Mouse (Mus musculus) liver, postnatal 0 days (tissue): ENCODE results near the gene Slc29a2. TPM values are rescaled to one million over a fixed set of nuclear protein-coding genes. Genes with fewer than 3 reads are reported as not detected.

Experiments used
- ATAC-seq: fragments of 200-750 bp; cut with Nextera tagmentation; 2 replicates; pipeline ENCODE4 v1.8.0; 2017; ENCODE audit warnings: mild to moderate bottlenecking, moderate library complexity
- DNase-seq: peaks from one replicate; pipeline ENCODE4 v3.0.0-alpha.2; 2016
- H3K27ac ChIP-seq: fragments of 300-500 bp; sonication (generic); 2 replicates; pipeline ENCODE4 v1.5.1; 2014; ENCODE audit warnings: antibody characterized with exemption, moderate library complexity, mild to moderate bottlenecking, low read depth
- H3K27me3 ChIP-seq: fragments of 300-500 bp; sonication (generic); 2 replicates; pipeline ENCODE4 v1.6.1; 2014; ENCODE audit warnings: low read length, control low read depth, mixed read lengths; ENCODE audit not compliant: insufficient read depth
- H3K36me3 ChIP-seq: fragments of 300-500 bp; sonication (generic); replicated peaks from 2 replicates; pipeline ENCODE4 v1.6.1; 2014; ENCODE audit warnings: mild to moderate bottlenecking, control low read depth, low read length, moderate library complexity, mixed read lengths; ENCODE audit not compliant: insufficient read depth
- H3K4me1 ChIP-seq: fragments of 300-500 bp; sonication (generic); 2 replicates; pipeline ENCODE4 v1.6.1; 2014; ENCODE audit warnings: antibody characterized with exemption, mild to moderate bottlenecking, control low read depth; ENCODE audit not compliant: insufficient read depth
- H3K4me2 ChIP-seq: fragments of 300-500 bp; sonication (generic); 2 replicates; pipeline ENCODE4 v1.6.1; 2014; ENCODE audit warnings: low read depth, mild to moderate bottlenecking, low read length, moderate library complexity, mixed read lengths
- H3K4me3 ChIP-seq: fragments of 300-500 bp; sonication (generic); 2 replicates; pipeline ENCODE4 v1.5.1; 2014; ENCODE audit warnings: low read depth, low read length
- H3K9ac ChIP-seq: fragments of 300-500 bp; sonication (generic); replicated peaks from 2 replicates; pipeline ENCODE4 v1.6.1; 2014; ENCODE audit warnings: mild to moderate bottlenecking, moderate library complexity
- H3K9me3 ChIP-seq: fragments of 300-500 bp; sonication (generic); 2 replicates; pipeline ENCODE4 v1.6.1; 2016; ENCODE audit warnings: mild to moderate bottlenecking, control low read depth, low read length, mixed read lengths
- CTCF ChIP-seq: sonication (generic); IDR thresholded peaks from 2 replicates; pipeline ENCODE4 v1.5.1; 2016; ENCODE audit warnings: antibody characterized with exemption, low read depth
- EP300 ChIP-seq: IDR thresholded peaks from 2 replicates; pipeline ENCODE4 v1.6.1; 2016; ENCODE audit warnings: antibody characterized with exemption, low read depth, mild to moderate bottlenecking
- WGBS: fragments of 180-500 bp; shearing (Covaris S2); extraction: QIAGEN DNeasy Blood & Tissue Kit; methylation state at CpG from one replicate; pipeline ENCODE4 v1.1.7; 2014; ENCODE audit not compliant: insufficient replicate concordance; 5-methylcytosine and 5-hydroxymethylcytosine counted together
- polyA plus RNA-seq: library from polyadenylated mRNA; unstranded; fragments of >200 nt; fragmentation: Nextera tagmentation; extraction: Ambion mirVana; gene quantifications from 2 replicates; pipeline ENCODE4 v1.2.1, GENCODE M21; 2015

Slc29a2 gene
- polyA plus RNA-seq, 1 experiment from 2014 or later, result 0.87 TPM

GRCm38 (mm10) chr19:5071545-5072369 lies 48.1 kb downstream of the Slc29a2 start:
- H3K9ac ChIP-seq, result peak overlapping the region; percentile 18; the same call in 1 of the 2 replicates
- peak overlapping the region; percentile 83 for H3K4me2 ChIP-seq
- no peaks in the 10 kb centered on the region for H3K36me3 ChIP-seq
- WGBS, result 3% methylated on average over 40 of the region's 40 CpGs
- no peak for TF ChIP-seq CTCF
- no peak for TF ChIP-seq EP300
- H3K27ac ChIP-seq, result no peak overlapping the region
- DNase-seq (peak; percentile 80), ATAC-seq (peak; percentile 76)
- H3K4me1 ChIP-seq, result peaks cover 28% of the 10 kb centered on the region
- H3K9me3 ChIP-seq, result no peaks in the 10 kb centered on the region
- H3K4me3 ChIP-seq, result peak overlapping the region; percentile 50
- peaks cover 54% of the 10 kb centered on the region for H3K27me3 ChIP-seq

GRCm38 (mm10) chr19:5072389-5073019 lies 48.8 kb downstream of the Slc29a2 start:
- no peak overlapping the region for H3K27ac ChIP-seq
- H3K9me3 ChIP-seq, result no peaks in the 10 kb centered on the region
- H3K9ac ChIP-seq, result no peak overlapping the region
- peaks cover 50% of the 10 kb centered on the region for H3K27me3 ChIP-seq
- peak overlapping the region; percentile 83 for H3K4me2 ChIP-seq
- DNase-seq (no peak), ATAC-seq (peak; percentile 26; the same call in 1 of the 2 replicates)
- TF ChIP-seq EP300 (no peak), CTCF (no peak)
- peaks cover 28% of the 10 kb centered on the region for H3K4me1 ChIP-seq
- peak overlapping the region; percentile 50 for H3K4me3 ChIP-seq
- no peaks in the 10 kb centered on the region for H3K36me3 ChIP-seq
- 5% methylated on average over 20 of the region's 20 CpGs for WGBS

GRCm38 (mm10) chr19:5073028-5073427 lies 49.4 kb downstream of the Slc29a2 start:
- H3K36me3 ChIP-seq, result no peaks in the 10 kb centered on the region
- peak; percentile 75 for TF ChIP-seq CTCF
- TF ChIP-seq EP300, result no peak
- H3K27me3 ChIP-seq, result peaks cover 46% of the 10 kb centered on the region
- peak overlapping the region; percentile 50 for H3K4me3 ChIP-seq
- peaks cover 23% of the 10 kb centered on the region for H3K4me1 ChIP-seq
- H3K9ac ChIP-seq, result no peak overlapping the region
- H3K9me3 ChIP-seq, result no peaks in the 10 kb centered on the region
- H3K27ac ChIP-seq, result no peak overlapping the region
- 1% methylated on average over 15 of the region's 15 CpGs for WGBS
- DNase-seq, result peak; percentile 78
- ATAC-seq, result no peak; the same call in 1 of the 2 replicates
- peak overlapping the region; percentile 83 for H3K4me2 ChIP-seq

GRCm38 (mm10) chr19:5073518-5073917 lies 49.9 kb downstream of the Slc29a2 start:
- H3K4me3 ChIP-seq, result no peak overlapping the region
- no peak for TF ChIP-seq EP300
- no peak for TF ChIP-seq CTCF
- no peak overlapping the region for H3K27ac ChIP-seq
- peaks cover 20% of the 10 kb centered on the region for H3K4me1 ChIP-seq
- H3K27me3 ChIP-seq, result peaks cover 45% of the 10 kb centered on the region
- 32% methylated on average over 5 of the region's 5 CpGs for WGBS
- DNase-seq, result no peak
- H3K9me3 ChIP-seq, result no peaks in the 10 kb centered on the region
- H3K9ac ChIP-seq, result no peak overlapping the region
- H3K36me3 ChIP-seq, result no peaks in the 10 kb centered on the region
- no peak for ATAC-seq
- no peak overlapping the region for H3K4me2 ChIP-seq

- DNase-seq (no peak), ATAC-seq (no peak)
- Histone ChIP-seq H3K9me3 (no peaks in the 10 kb centered on the region), H3K27me3 (peaks cover 48% of the 10 kb centered on the region), H3K4me3 (no peak overlapping the region), H3K36me3 (no peaks in the 10 kb centered on the region), H3K4me2 (no peak overlapping the region), H3K27ac (no peak overlapping the region), H3K9ac (no peak overlapping the region), H3K4me1 (no peaks in the 10 kb centered on the region)
- 76% methylated on average over 1 of the region's 1 CpGs for WGBS
- TF ChIP-seq EP300 (no peak), CTCF (no peak)
Observed at GRCm38 (mm10) chr19:5079279-5079678, 55.6 kb downstream of the Slc29a2 start.

Other genes with a start within 250 kb of the Slc29a2 start
- 15.2 and 17.3 TPM in 2 replicates for gene Rbm4, start 230.0 kb upstream of the Slc29a2 start, polyA plus RNA-seq
- 8.2 and 13.1 TPM in 2 replicates for gene Gm21992, start 212.2 kb upstream of the Slc29a2 start, polyA plus RNA-seq
- 14.6 and 16.4 TPM in 2 replicates for gene Rbm14, start 212.2 kb upstream of the Slc29a2 start, polyA plus RNA-seq
- 144 and 154 TPM in 2 replicates for gene Ccs, start 184.5 kb upstream of the Slc29a2 start, polyA plus RNA-seq
- not detected in 2 replicates for gene Ccdc87, start 184.5 kb upstream of the Slc29a2 start, polyA plus RNA-seq
- gene Ctsf, start 168.7 kb upstream of the Slc29a2 start, polyA plus RNA-seq, result 49.4 and 54.4 TPM in 2 replicates
- 0.20 and 5.1 TPM in 2 replicates for gene Actn3, start 146.0 kb upstream of the Slc29a2 start, polyA plus RNA-seq
- gene Zdhhc24, start 145.2 kb upstream of the Slc29a2 start, polyA plus RNA-seq, result 4.3 and 5.4 TPM in 2 replicates
- 0.46 and 0.66 TPM in 2 replicates for gene Bbs1, start 117.2 kb upstream of the Slc29a2 start, polyA plus RNA-seq
- 28.9 and 30.6 TPM in 2 replicates for gene Dpp3, start 95.6 kb upstream of the Slc29a2 start, polyA plus RNA-seq
- gene Peli3, start 80.7 kb upstream of the Slc29a2 start, polyA plus RNA-seq, result 0.26 and 0.28 TPM in 2 replicates
- gene Mrpl11, start 61.7 kb upstream of the Slc29a2 start, polyA plus RNA-seq, result 45.4 and 48.9 TPM in 2 replicates
- gene Npas4, start 33.5 kb upstream of the Slc29a2 start, polyA plus RNA-seq, result not detected in 2 replicates
- 11.7 and 12.4 TPM in 2 replicates for gene B4gat1, start 15.0 kb downstream of the Slc29a2 start, polyA plus RNA-seq
- gene AC124502.3, start 15.0 kb downstream of the Slc29a2 start, polyA plus RNA-seq, result 0.19 and 0.31 TPM in 2 replicates
- gene Brms1, start 17.5 kb downstream of the Slc29a2 start, polyA plus RNA-seq, result 20.7 and 22.6 TPM in 2 replicates
- 0.21 and 0.36 TPM in 2 replicates for gene Rin1, start 26.6 kb downstream of the Slc29a2 start, polyA plus RNA-seq
- gene Cd248, start 44.2 kb downstream of the Slc29a2 start, polyA plus RNA-seq, result 2.0 and 2.4 TPM in 2 replicates
- gene Tmem151a, start 61.7 kb downstream of the Slc29a2 start, polyA plus RNA-seq, result 0.79 and 0.96 TPM in 2 replicates
- gene Yif1a, start 64.7 kb downstream of the Slc29a2 start, polyA plus RNA-seq, result 84.0 and 87.5 TPM in 2 replicates
- gene Cnih2, start 74.7 kb downstream of the Slc29a2 start, polyA plus RNA-seq, result 0.15 and 0.18 TPM in 2 replicates
- 86.0 and 90.6 TPM in 2 replicates for gene Rab1b, start 83.2 kb downstream of the Slc29a2 start, polyA plus RNA-seq
- 1.3 and 1.5 TPM in 2 replicates for gene Klc2, start 94.7 kb downstream of the Slc29a2 start, polyA plus RNA-seq
- gene Pacs1, start 249.3 kb downstream of the Slc29a2 start, polyA plus RNA-seq, result 2.6 and 3.3 TPM in 2 replicates